In the genomic region with DNA sequence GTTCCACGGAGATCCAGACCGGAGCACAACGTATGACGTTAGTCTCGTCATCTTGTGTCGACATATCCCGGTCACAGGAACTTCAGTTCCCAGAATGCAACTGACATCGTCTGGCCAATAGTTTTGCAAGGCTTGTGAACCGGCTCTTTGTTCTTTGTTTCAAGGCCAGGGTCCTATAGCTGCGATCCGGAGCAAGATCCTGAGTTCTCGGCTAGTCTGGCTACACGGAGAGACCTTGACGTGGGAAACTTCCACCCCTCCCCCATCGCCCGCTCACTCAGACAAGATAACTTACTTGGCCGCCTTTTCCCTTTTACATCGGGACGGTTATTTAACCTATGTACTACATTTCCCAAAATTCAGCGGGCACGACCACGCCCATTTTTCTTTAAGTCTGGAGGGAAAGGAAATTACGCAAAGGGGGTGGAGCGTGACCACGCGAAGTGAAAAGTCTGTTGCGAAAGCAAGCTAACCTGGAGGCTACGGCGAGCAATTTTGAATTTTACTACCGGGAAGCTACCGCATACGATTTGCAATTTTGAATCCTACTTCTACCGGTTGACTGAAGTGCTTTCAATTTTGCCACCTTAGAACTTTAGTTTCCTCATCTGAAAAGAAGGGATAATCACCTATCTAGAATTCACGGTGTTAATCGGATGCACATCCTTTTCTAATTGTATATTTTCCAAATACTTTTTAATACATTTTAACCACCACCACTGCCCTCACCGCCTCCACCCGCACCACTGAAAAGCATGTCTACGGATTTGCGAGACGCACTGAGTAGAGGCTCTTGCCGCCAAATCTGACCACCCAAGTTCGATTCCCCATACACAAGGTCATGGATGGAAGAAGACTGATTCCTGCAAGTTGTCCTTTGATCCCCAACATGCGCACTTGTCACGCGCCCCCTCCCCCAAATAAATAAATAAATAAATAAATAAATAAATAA, we compare ENCODE assay signal across 7 mouse cellular contexts. TPM values are rescaled to one million over a fixed set of nuclear protein-coding genes. Genes with fewer than 3 reads are reported as not detected.
A peak's percentile ranks its signal among the peaks of the same experiment; 100 is the strongest.
DNase-seq lines count a peak whose midpoint lies in the region; ATAC-seq lines count a peak whose summit lies in the region.

TSS of gene Ftsj1 (minus strand) at position 73 of the 952 bp plus-strand sequence.

- DNase-seq in adrenal gland, postnatal 10 days, result peak; percentile 80
- DNase-seq in embryonic facial prominence, embryonic 10.5 days (ENCODE audit: low spot score), result peak; percentile 77
- DNase-seq in kidney, adult 11 months, result peak; percentile 88
- DNase-seq in limb, embryonic 10.5 days (ENCODE audit: low spot score), result peak; percentile 74
- peak; percentile 80 for DNase-seq in spleen, adult 12 weeks (ENCODE audit: low spot score)

- peak within 1 kb of the TSS; percentile 72 for H3K9ac ChIP-seq in midbrain, embryonic 13.5 days (replicated peaks)

- peak within 1 kb of the TSS; percentile 92 for H3K27ac ChIP-seq in embryonic facial prominence, embryonic 10.5 days (replicated peaks)
- H3K27ac ChIP-seq in limb, embryonic 10.5 days, result peak within 1 kb of the TSS; percentile 92
- peak within 1 kb of the TSS; percentile 75; the same call in 1 of the 2 replicates for H3K27ac ChIP-seq in midbrain, embryonic 13.5 days

- no peaks in the 10 kb centered on the region for H3K9me3 ChIP-seq in embryonic facial prominence, embryonic 10.5 days
- H3K9me3 ChIP-seq in limb, embryonic 10.5 days (replicated peaks), result no peaks in the 10 kb centered on the region
- H3K9me3 ChIP-seq in midbrain, embryonic 13.5 days, result no peaks in the 10 kb centered on the region

- WGBS in embryonic facial prominence, embryonic 10.5 days, result 15% methylated on average over 45 of the region's 45 CpGs
- WGBS in limb, embryonic 10.5 days, result 9% methylated on average over 45 of the region's 45 CpGs
- WGBS in midbrain, embryonic 13.5 days, result 19% methylated on average over 45 of the region's 45 CpGs

- H3K36me3 ChIP-seq in embryonic facial prominence, embryonic 10.5 days (replicated peaks), result peaks cover 10% of the 10 kb centered on the region; the same call in 1 of the 2 replicates
- peaks cover 9% of the 10 kb centered on the region; the same call in 1 of the 2 replicates for H3K36me3 ChIP-seq in limb, embryonic 10.5 days
- no peaks in the 10 kb centered on the region for H3K36me3 ChIP-seq in midbrain, embryonic 13.5 days

- no peaks in the 10 kb centered on the region for H3K27me3 ChIP-seq in embryonic facial prominence, embryonic 10.5 days (replicated peaks; ENCODE audit: low read depth, poor library complexity, severe bottlenecking)
- H3K27me3 ChIP-seq in limb, embryonic 10.5 days (ENCODE audit: low read depth, poor library complexity, severe bottlenecking), result no peaks in the 10 kb centered on the region
- H3K27me3 ChIP-seq in midbrain, embryonic 13.5 days, result no peaks in the 10 kb centered on the region

- peak; percentile 93 for ATAC-seq in granulocyte monocyte progenitor cell, adult 5-6 weeks (replicated peaks; ENCODE audit: poor library complexity, severe bottlenecking)
- peak; percentile 92 for ATAC-seq in midbrain, embryonic 13.5 days

- no peaks in the 10 kb centered on the region for H3K4me1 ChIP-seq in embryonic facial prominence, embryonic 10.5 days
- H3K4me1 ChIP-seq in limb, embryonic 10.5 days, result no peaks in the 10 kb centered on the region; the same call in 1 of the 2 replicates
- H3K4me1 ChIP-seq in midbrain, embryonic 13.5 days (replicated peaks), result peaks cover 10% of the 10 kb centered on the region

- peak within 1 kb of the TSS; percentile 57 for H3K4me2 ChIP-seq in midbrain, embryonic 13.5 days (replicated peaks)

- H3K4me3 ChIP-seq in embryonic facial prominence, embryonic 10.5 days, result peak within 1 kb of the TSS; percentile 65
- H3K4me3 ChIP-seq in limb, embryonic 10.5 days, result peak within 1 kb of the TSS; percentile 64
- peak within 1 kb of the TSS; percentile 50 for H3K4me3 ChIP-seq in midbrain, embryonic 13.5 days (replicated peaks)

RNA-seq across cellular contexts. Expression of gene Ftsj1, which starts in this region (rescaled TPM):
- 10 to 100 TPM; 18.3 to 22.3 TPM for total RNA-seq in adrenal gland, postnatal 10 days (2021)
- polyA plus RNA-seq in embryonic facial prominence, embryonic 10.5 days (2016; fragmentation: Nextera tagmentation; extraction: Ambion mirVana), result 50.5 and 52.4 TPM in 2 replicates
- 32.7 and 34.2 TPM in 2 replicates for total RNA-seq in granulocyte monocyte progenitor cell, adult 5-6 weeks (2014; fragmentation: Nextera tagmentation)
- total RNA-seq in granulocyte monocyte progenitor cell, adult 5-6 weeks (2017), result 20.5 and 37.1 TPM in 2 replicates
- 56.9 and 59.6 TPM in 2 replicates for polyA plus RNA-seq in limb, embryonic 10.5 days (2016; fragmentation: Nextera tagmentation; extraction: Ambion mirVana)
- polyA plus RNA-seq in midbrain, embryonic 13.5 days (2015; fragmentation: Nextera tagmentation; extraction: Ambion mirVana), result 47.3 and 50.8 TPM in 2 replicates

Comparison
In these comparisons a context has a peak if more than half of its experiments do, and no peak if none do; other contexts are left out.
1. Peak in every context shown above with its lines: DNase-seq, ATAC-seq, H3K4me3 ChIP-seq and H3K27ac ChIP-seq.